Mouse (Mus musculus): ENCODE measurements around the gene Ints12.

GRCm38 (mm10) chr3:133082736-133083135, 8.9 kb upstream of the Ints12 start:
- TF ChIP-seq POLR2A (IDR thresholded peaks at IDR 0.05; ENCODE audit: borderline replicate concordance, extremely low read depth, low read depth, low read length) (no peak), CTCF (IDR thresholded peaks at IDR 0.05; ENCODE audit: insufficient read depth, low read length) (no peak)

Data from lung, adult 2 months (tissue).